Mouse (Mus musculus) heart, postnatal 0 days (tissue): Measurements from ENCODE around the gene Mat2a. TPM values are rescaled to one million over a fixed set of nuclear protein-coding genes. Genes with fewer than 3 reads are reported as not detected.
"Not testable (repeated sequence)": the region's sequence is repeated elsewhere in the genome, so short reads cannot be mapped to it uniquely, and the experiment has no call there.

Experiments used
- ATAC-seq: fragments of 200-750 bp; cut with Nextera tagmentation; 2 replicates; pipeline ENCODE4 v1.8.0; 2017; ENCODE audit warnings: low read depth, moderate number of reproducible peaks, moderate library complexity; ENCODE audit not compliant: insufficient read depth
- DNase-seq: peaks from one replicate; pipeline ENCODE4 v3.0.0-alpha.2; 2016; ENCODE audit warnings: low spot score
- H3K27ac ChIP-seq: fragments of 300-500 bp; sonication (generic); 2 replicates; pipeline ENCODE4 v1.5.1; 2014; ENCODE audit warnings: low read depth, mild to moderate bottlenecking
- H3K27me3 ChIP-seq: fragments of 300-500 bp; sonication (generic); 2 replicates; pipeline ENCODE4 v1.6.1; 2014; ENCODE audit warnings: low read length, mixed read lengths; ENCODE audit not compliant: control insufficient read depth, insufficient read depth
- H3K36me3 ChIP-seq: fragments of 300-500 bp; sonication (generic); replicated peaks from 2 replicates; pipeline ENCODE4 v1.6.1; 2014; ENCODE audit warnings: low read length, mixed read lengths; ENCODE audit not compliant: control insufficient read depth, insufficient read depth
- H3K4me1 ChIP-seq: fragments of 300-500 bp; sonication (generic); 2 replicates; pipeline ENCODE4 v1.6.1; 2014; ENCODE audit warnings: antibody characterized with exemption; ENCODE audit not compliant: control insufficient read depth, insufficient read depth
- H3K4me2 ChIP-seq: fragments of 300-500 bp; sonication (generic); 2 replicates; pipeline ENCODE4 v1.6.1; 2014; ENCODE audit warnings: low read depth, mild to moderate bottlenecking, low read length, moderate library complexity
- H3K4me3 ChIP-seq: fragments of 300-500 bp; sonication (generic); 2 replicates; pipeline ENCODE4 v1.5.1; 2014; ENCODE audit warnings: low read depth, low read length
- H3K9ac ChIP-seq: fragments of 300-500 bp; sonication (generic); replicated peaks from 2 replicates; pipeline ENCODE4 v1.6.1; 2014; ENCODE audit warnings: low read depth, low read length, mixed read lengths
- H3K9me3 ChIP-seq: fragments of 300-500 bp; sonication (generic); replicated peaks from 2 replicates; pipeline ENCODE4 v1.6.1; 2016; ENCODE audit warnings: low read length; ENCODE audit not compliant: control insufficient read depth
- CTCF ChIP-seq: IDR thresholded peaks from 2 replicates; pipeline ENCODE4 v1.5.1; 2016; ENCODE audit warnings: antibody characterized with exemption, control low read depth, low read depth
- EP300 ChIP-seq: IDR thresholded peaks from 2 replicates; pipeline ENCODE4 v1.6.1; 2016; ENCODE audit warnings: antibody characterized with exemption, low read depth
- WGBS: fragments of 180-500 bp; shearing (Covaris S2); extraction: QIAGEN DNeasy Blood & Tissue Kit; methylation state at CpG from one replicate; pipeline ENCODE4 v1.1.7; 2014; 5-methylcytosine and 5-hydroxymethylcytosine counted together
- polyA plus RNA-seq: library from polyadenylated mRNA; unstranded; fragments of >200 nt; fragmentation: Nextera tagmentation; extraction: Ambion mirVana; gene quantifications from 2 replicates; pipeline ENCODE4 v1.2.1, GENCODE M21; 2015
- total RNA-seq: library from RNA; depleted of rRNA; stranded (reverse); fragments of >200 nt; gene quantifications from 2 replicates; pipeline ENCODE4 v1.2.3, GENCODE M21; 2014; ENCODE audit warnings: low replicate concordance

Gene Mat2a
- total and polyA plus RNA-seq, 2 experiments from 2014 or later: 111 to 229 TPM

DNA sequence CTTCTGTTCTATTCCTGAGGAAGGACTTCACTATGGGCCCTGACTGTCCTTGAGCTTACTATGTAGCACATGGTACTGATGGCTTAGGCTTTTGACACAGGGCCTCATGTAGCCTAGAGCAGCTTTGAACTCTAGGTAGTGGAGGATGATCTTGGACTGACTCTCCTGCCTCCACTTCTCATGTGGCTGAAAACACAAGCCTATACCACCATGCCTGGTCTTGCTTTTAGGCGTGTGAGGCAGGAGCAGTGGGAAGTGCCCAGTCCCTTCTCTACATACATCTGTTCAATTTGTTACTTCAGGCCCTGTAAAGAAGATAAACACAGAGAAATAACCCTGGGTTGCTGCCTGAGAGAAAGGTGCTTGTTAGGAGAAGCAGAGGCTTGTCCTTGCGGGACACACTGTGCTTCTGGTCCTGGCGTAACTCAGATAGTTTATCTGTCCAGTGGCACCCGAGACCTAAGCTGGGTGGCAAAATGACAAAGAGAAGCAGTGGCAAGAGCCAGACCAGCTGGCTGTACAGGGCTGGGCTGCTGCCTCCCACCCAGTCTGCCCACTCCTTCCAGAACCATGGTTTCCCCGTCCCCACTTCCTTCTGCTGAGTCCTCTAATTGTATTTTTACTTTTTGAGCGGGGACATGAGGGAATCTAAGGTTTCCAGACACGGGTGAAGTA, 14.9 kb upstream of the Mat2a start:
- no peak overlapping the region for H3K4me2 ChIP-seq
- no peaks in the 10 kb centered on the region for H3K9me3 ChIP-seq
- 0 out of 2 replicates have a peak overlapping the region, but pooled peaks have one; percentile 19 for H3K9ac ChIP-seq
- DNase-seq (no peak), ATAC-seq (peak; percentile 57)
- peaks cover 15% of the 10 kb centered on the region for H3K4me1 ChIP-seq
- peak overlapping the region; percentile 71 for H3K27ac ChIP-seq
- H3K36me3 ChIP-seq: no peaks in the 10 kb centered on the region
- TF ChIP-seq EP300 (no peak), CTCF (no peak)
- WGBS: 29% methylated on average over 7 of the region's 7 CpGs
- H3K27me3 ChIP-seq: no peaks in the 10 kb centered on the region
- H3K4me3 ChIP-seq: no peak overlapping the region

DNA sequence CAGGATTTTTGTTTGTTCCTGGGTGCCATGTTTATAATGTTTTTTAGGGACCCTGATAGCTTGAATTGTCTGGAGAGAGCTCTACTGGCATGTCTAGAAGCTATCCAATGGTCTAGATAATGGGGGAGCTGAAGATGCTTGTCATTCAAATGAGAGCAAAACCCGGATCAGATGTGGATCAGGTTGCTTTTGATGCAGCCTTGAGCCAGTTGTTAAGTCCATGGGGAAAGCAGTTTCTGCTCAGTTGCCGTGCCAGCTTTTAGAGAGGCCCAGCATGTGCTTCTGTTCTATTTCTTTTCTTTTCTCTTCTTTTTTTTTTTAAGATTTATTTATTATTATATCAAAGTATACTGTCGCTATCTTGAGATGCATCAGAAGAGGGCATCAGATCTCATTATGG, 14.2 kb upstream of the Mat2a start:
- Histone ChIP-seq H3K4me2 (no peak overlapping the region), H3K4me1 (peaks cover 14% of the 10 kb centered on the region), H3K9ac (no peak overlapping the region), H3K4me3 (no peak overlapping the region), H3K9me3 (no peaks in the 10 kb centered on the region), H3K27ac (no peak overlapping the region), H3K36me3 (no peaks in the 10 kb centered on the region), H3K27me3 (no peaks in the 10 kb centered on the region)
- WGBS: 90% methylated on average over 3 of the region's 3 CpGs
- no peak for DNase-seq
- TF ChIP-seq EP300 (no peak), CTCF (no peak)
- no peak for ATAC-seq

DNA sequence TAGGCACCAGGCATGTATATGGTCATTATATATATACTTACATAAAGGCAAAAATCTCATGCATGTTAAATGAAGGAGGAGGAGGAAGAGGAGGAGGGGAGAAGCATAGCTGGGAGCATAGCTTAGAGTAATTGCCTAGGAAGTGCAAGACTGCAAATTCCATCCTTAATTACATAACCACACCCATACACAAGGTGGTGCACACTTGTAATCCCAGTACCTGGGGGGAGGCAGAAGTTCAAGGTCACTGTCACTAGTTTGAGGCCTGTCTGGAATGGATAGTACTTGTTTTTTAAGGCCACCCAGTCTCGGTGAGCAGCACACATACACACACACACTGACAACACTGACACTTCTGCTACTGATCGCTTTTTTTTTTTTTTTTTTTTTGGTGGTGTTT, 13.0 kb upstream of the Mat2a start:
- TF ChIP-seq EP300 (no peak), CTCF (no peak)
- H3K4me2 ChIP-seq: no peak overlapping the region
- H3K36me3 ChIP-seq: no peaks in the 10 kb centered on the region
- whole genome bisulfite sequencing: 73% methylated on average over 2 of the region's 2 CpGs
- ATAC-seq (no peak), DNase-seq (no peak)
- no peak overlapping the region for H3K9ac ChIP-seq
- H3K27ac ChIP-seq: no peak overlapping the region
- no peaks in the 10 kb centered on the region for H3K9me3 ChIP-seq
- H3K4me1 ChIP-seq: peaks cover 14% of the 10 kb centered on the region
- H3K4me3 ChIP-seq: no peak overlapping the region
- no peaks in the 10 kb centered on the region for H3K27me3 ChIP-seq

DNA sequence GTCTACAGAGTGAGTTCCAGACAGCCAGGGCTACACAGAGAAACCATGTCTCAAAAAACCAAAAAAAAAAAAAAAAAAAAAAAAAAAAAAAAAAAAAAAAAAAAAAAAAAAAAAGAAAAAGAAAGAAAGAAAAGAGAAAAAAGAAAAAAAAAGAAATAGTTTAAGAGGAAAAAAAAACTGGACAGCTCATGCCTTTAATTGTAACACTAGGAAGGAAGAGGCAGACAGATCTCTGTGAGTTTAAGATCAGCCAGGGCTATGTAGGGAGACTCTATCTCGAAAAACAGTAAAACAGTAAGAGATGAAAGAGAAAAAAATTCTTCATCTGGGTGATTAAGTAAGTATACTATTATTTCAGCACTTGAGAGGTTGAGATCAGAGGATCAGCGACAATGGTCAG, 12.4 kb upstream of the Mat2a start:
- not testable (repeated sequence) for H3K36me3 ChIP-seq, H3K27me3 ChIP-seq, ATAC-seq, H3K4me3 ChIP-seq, H3K27ac ChIP-seq, H3K9ac ChIP-seq, DNase-seq, H3K4me2 ChIP-seq, H3K9me3 ChIP-seq
- 69% methylated on average over 2 of the region's 2 CpGs for WGBS
- peaks cover 14% of the 10 kb centered on the region for H3K4me1 ChIP-seq

DNA sequence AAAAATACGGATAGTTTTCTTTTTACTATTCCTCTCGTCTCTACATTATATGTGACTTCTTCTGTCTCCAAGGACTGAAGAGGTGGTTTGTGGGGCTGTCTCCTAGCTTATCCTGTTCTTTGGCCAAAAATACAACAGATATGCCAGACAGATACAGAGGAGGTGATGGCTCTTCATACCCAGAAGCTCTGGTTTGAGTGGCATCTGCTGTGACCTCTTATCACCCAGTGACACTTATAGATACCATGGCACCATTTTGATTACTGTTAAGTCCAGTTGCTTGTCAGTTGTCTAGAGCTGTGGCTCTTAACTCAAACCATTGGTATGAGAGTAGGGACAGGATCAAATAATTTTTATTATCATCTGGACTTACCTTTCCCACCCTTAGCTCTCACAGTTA, 8.1 kb upstream of the Mat2a start:
- H3K27me3 ChIP-seq: no peaks in the 10 kb centered on the region
- no peaks in the 10 kb centered on the region for H3K36me3 ChIP-seq
- H3K4me2 ChIP-seq: no peak overlapping the region
- no peak overlapping the region for H3K4me3 ChIP-seq
- H3K9me3 ChIP-seq: no peaks in the 10 kb centered on the region
- no peak overlapping the region for H3K9ac ChIP-seq
- no peak overlapping the region for H3K27ac ChIP-seq
- WGBS: 62% methylated on average over 2 of the region's 2 CpGs
- ATAC-seq: no peak
- TF ChIP-seq EP300: no peak
- no peak for TF ChIP-seq CTCF
- DNase-seq: no peak
- H3K4me1 ChIP-seq: no peaks in the 10 kb centered on the region

DNA sequence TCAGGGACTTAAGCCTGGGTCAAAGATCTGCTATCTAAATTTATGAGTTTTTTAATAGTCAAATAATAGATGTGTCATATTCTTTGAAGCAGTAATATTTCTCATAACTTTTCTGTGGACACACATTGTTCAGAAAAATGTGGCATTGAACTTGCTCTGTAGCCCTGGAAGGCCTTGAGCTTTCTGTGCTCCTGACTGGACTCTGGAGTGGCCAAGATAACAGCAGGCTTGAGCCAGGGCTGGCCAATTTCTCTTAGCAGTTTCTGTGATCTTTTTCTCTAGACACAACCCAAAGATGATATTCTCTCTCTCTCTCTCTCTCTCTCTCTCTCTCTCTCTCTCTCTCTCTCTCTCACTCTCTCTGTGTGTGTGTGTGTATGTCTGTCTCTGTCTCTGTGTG, 5.7 kb upstream of the Mat2a start:
- H3K27ac ChIP-seq: no peak overlapping the region
- no peak for DNase-seq
- H3K9me3 ChIP-seq: no peaks in the 10 kb centered on the region
- ATAC-seq: no peak
- no peaks in the 10 kb centered on the region for H3K27me3 ChIP-seq
- H3K4me3 ChIP-seq: no peak overlapping the region
- H3K4me2 ChIP-seq: no peak overlapping the region
- peaks cover 12% of the 10 kb centered on the region; the same call in 1 of the 2 replicates for H3K4me1 ChIP-seq
- H3K9ac ChIP-seq: no peak overlapping the region
- no peak for TF ChIP-seq EP300
- TF ChIP-seq CTCF: no peak
- no peaks in the 10 kb centered on the region for H3K36me3 ChIP-seq
